ENCODE assay signal across 24 mouse cellular contexts in genomic region chr1:178886671-178887070, GRCm38 (mm10).
A peak's percentile ranks its signal among the peaks of the same experiment; 100 is the strongest.
DNase-seq lines count a peak whose midpoint lies in the region; ATAC-seq and TF ChIP-seq lines count a peak whose summit lies in the region.
"Had no signal": no experiment of that assay in that cellular context is flagged by ENCODE, and none has a peak within 500 bp of the region (broad histone marks: within the 10 kb centered on the region; RNA-seq: fewer than 3 reads in every experiment).

No protein-coding gene starts in this region.

- no peaks in the 10 kb centered on the region for H3K27me3 ChIP-seq in lung, embryonic 14.5 days (ENCODE audit: insufficient read depth, low read length)
- no peaks in the 10 kb centered on the region for H3K27me3 ChIP-seq in forebrain, postnatal 0 days (ENCODE audit: insufficient read depth, low read length)
- no peaks in the 10 kb centered on the region for H3K27me3 ChIP-seq in hindbrain, postnatal 0 days (ENCODE audit: insufficient read depth, low read length)
- H3K27me3 ChIP-seq: embryonic facial prominence, embryonic 13.5 days; intestine, embryonic 15.5 days; limb, embryonic 12.5 days; neural tube, embryonic 12.5 days had no signal

- no peak overlapping the region for H3K27ac ChIP-seq in lung, embryonic 14.5 days (ENCODE audit: low read depth)
- 0 out of 2 replicates have a peak overlapping the region, but pooled peaks have one; percentile 35 for H3K27ac ChIP-seq in forebrain, postnatal 0 days (ENCODE audit: low read depth, low read length)
- no peak overlapping the region; the same call in 1 of the 2 replicates for H3K27ac ChIP-seq in hindbrain, postnatal 0 days
- H3K27ac ChIP-seq: embryonic facial prominence, embryonic 13.5 days; intestine, embryonic 15.5 days; limb, embryonic 12.5 days; neural tube, embryonic 12.5 days; stomach, postnatal 0 days had no signal

- no peak for DNase-seq in lung, embryonic 14.5 days
- DNase-seq in lung, adult 2 months, result no peak
- DNase-seq in brain, embryonic 14.5 days (ENCODE audit: low read depth), result peak; percentile 34
- peak; percentile 28 for DNase-seq in forebrain, postnatal 0 days
- no peak for DNase-seq in hindbrain, postnatal 0 days (ENCODE audit: low spot score)
- DNase-seq in adrenal gland, postnatal 10 days, result no peak
- DNase-seq: adrenal gland, adult 2 months; cerebellum, adult 8-10 months; cerebellum, postnatal 36 days; embryo, embryonic 11 days; heart, postnatal 4 days; kidney, adult 9 months; kidney, postnatal 14 days; liver, postnatal 0 days; lung, postnatal 14 days; thymus, adult 2 months had no signal

- no peaks in the 10 kb centered on the region for H3K36me3 ChIP-seq in lung, embryonic 14.5 days (ENCODE audit: insufficient read depth)
- no peaks in the 10 kb centered on the region for H3K36me3 ChIP-seq in forebrain, postnatal 0 days (ENCODE audit: insufficient read depth)
- no peaks in the 10 kb centered on the region for H3K36me3 ChIP-seq in hindbrain, postnatal 0 days (ENCODE audit: insufficient read depth, low read length)
- H3K36me3 ChIP-seq: intestine, embryonic 15.5 days; neural tube, embryonic 12.5 days had no signal

- TF ChIP-seq CTCF in lung, embryonic 14.5 days (IDR thresholded peaks at IDR 0.05; ENCODE audit: low read depth), result no peak
- TF ChIP-seq CTCF in lung, adult 2 months (IDR thresholded peaks at IDR 0.05; ENCODE audit: insufficient read depth, low read length), result no peak
- no peak for TF ChIP-seq CTCF in brain, embryonic 14.5 days (IDR thresholded peaks at IDR 0.05; ENCODE audit: borderline replicate concordance, extremely low read depth, insufficient read depth, insufficient read length)
- no peak for TF ChIP-seq CTCF in forebrain, postnatal 0 days (IDR thresholded peaks at IDR 0.05; ENCODE audit: low read depth)
- TF ChIP-seq CTCF in hindbrain, postnatal 0 days (IDR thresholded peaks at IDR 0.05; ENCODE audit: low read depth), result no peak

- H3K4me1 ChIP-seq in lung, embryonic 14.5 days (ENCODE audit: insufficient read depth), result no peaks in the 10 kb centered on the region
- H3K4me1 ChIP-seq in lung, adult 2 months (ENCODE audit: control insufficient read depth, insufficient read depth, low read length), result no peaks in the 10 kb centered on the region
- 0 out of 2 replicates have a peak, but pooled peaks cover 2% of the 10 kb centered on the region for H3K4me1 ChIP-seq in forebrain, postnatal 0 days (ENCODE audit: insufficient read depth)
- no peaks in the 10 kb centered on the region for H3K4me1 ChIP-seq in hindbrain, postnatal 0 days (ENCODE audit: insufficient read depth, low read length)
- H3K4me1 ChIP-seq: intestine, embryonic 15.5 days; neural tube, embryonic 12.5 days had no signal

- H3K4me2 ChIP-seq in lung, embryonic 14.5 days, result no peak overlapping the region
- no peak overlapping the region for H3K4me2 ChIP-seq in forebrain, postnatal 0 days (ENCODE audit: low read depth)
- H3K4me2 ChIP-seq in hindbrain, postnatal 0 days (ENCODE audit: low read depth, low read length), result no peak overlapping the region
- H3K4me2 ChIP-seq: embryonic facial prominence, embryonic 13.5 days; intestine, embryonic 15.5 days; limb, embryonic 12.5 days; liver, embryonic 11.5 days; neural tube, embryonic 12.5 days had no signal

- H3K4me3 ChIP-seq in lung, embryonic 14.5 days (ENCODE audit: low read depth, low read length), result no peak overlapping the region
- no peak overlapping the region for H3K4me3 ChIP-seq in lung, adult 2 months (replicated peaks; ENCODE audit: extremely low read depth, low read depth, low read length)
- no peak overlapping the region for H3K4me3 ChIP-seq in forebrain, postnatal 0 days (ENCODE audit: low read depth, low read length)
- H3K4me3 ChIP-seq in hindbrain, postnatal 0 days (ENCODE audit: low read length), result no peak overlapping the region
- H3K4me3 ChIP-seq: embryonic facial prominence, embryonic 13.5 days; erythroblast, embryonic 14.5 days; intestine, embryonic 15.5 days; limb, embryonic 12.5 days; neural tube, embryonic 12.5 days had no signal

- TF ChIP-seq POLR2A in lung, adult 2 months (IDR thresholded peaks at IDR 0.05; ENCODE audit: borderline replicate concordance, extremely low read depth, low read depth, low read length), result no peak
- TF ChIP-seq POLR2A in brain, embryonic 14.5 days (IDR thresholded peaks at IDR 0.05; ENCODE audit: borderline replicate concordance, extremely low read depth, insufficient read depth, insufficient read length, poor library complexity, severe bottlenecking), result no peak

- ATAC-seq in lung, embryonic 14.5 days (ENCODE audit: insufficient read depth), result peak; percentile 11; the same call in 1 of the 2 replicates
- peak; percentile 72 for ATAC-seq in forebrain, postnatal 0 days
- ATAC-seq in hindbrain, postnatal 0 days, result peak; percentile 51; the same call in 1 of the 2 replicates
- no peak for ATAC-seq in megakaryocyte-erythroid progenitor cell, adult 5-6 weeks (replicated peaks; ENCODE audit: low FRiP score, low TSS enrichment, poor library complexity, severe bottlenecking)
- ATAC-seq: intestine, embryonic 15.5 days; liver, postnatal 0 days had no signal

- 58% methylated on average over 5 of the region's 5 CpGs for WGBS in lung, embryonic 14.5 days
- 79% methylated on average over 5 of the region's 5 CpGs for WGBS in lung, adult 2 months
- 65% methylated on average over 5 of the region's 5 CpGs for WGBS in forebrain, postnatal 0 days
- WGBS in hindbrain, postnatal 0 days, result 60% methylated on average over 5 of the region's 5 CpGs

- H3K9me3 ChIP-seq in lung, embryonic 14.5 days (ENCODE audit: low read depth, low read length), result no peaks in the 10 kb centered on the region
- H3K9me3 ChIP-seq in forebrain, postnatal 0 days (ENCODE audit: low read length), result no peaks in the 10 kb centered on the region
- H3K9me3 ChIP-seq in hindbrain, postnatal 0 days (ENCODE audit: low read length), result no peaks in the 10 kb centered on the region
- H3K9me3 ChIP-seq: embryonic facial prominence, embryonic 13.5 days; intestine, embryonic 15.5 days; limb, embryonic 12.5 days; neural tube, embryonic 12.5 days had no signal

- no peak overlapping the region for H3K9ac ChIP-seq in lung, embryonic 14.5 days
- no peak overlapping the region for H3K9ac ChIP-seq in forebrain, postnatal 0 days
- no peak overlapping the region for H3K9ac ChIP-seq in hindbrain, postnatal 0 days (replicated peaks; ENCODE audit: low read length)
- H3K9ac ChIP-seq: embryonic facial prominence, embryonic 13.5 days; intestine, embryonic 15.5 days; limb, embryonic 12.5 days; liver, postnatal 0 days; neural tube, embryonic 12.5 days had no signal

Comparison
In these comparisons a context has a peak if more than half of its experiments do, and no peak if none do; other contexts are left out.
1. DNase-seq: peak in brain, embryonic 14.5 days (single experiment) and forebrain, postnatal 0 days (single experiment); none in lung, embryonic 14.5 days (single experiment), lung, adult 2 months (single experiment), hindbrain, postnatal 0 days (single experiment) and adrenal gland, postnatal 10 days (single experiment).